Mouse (Mus musculus): Measurements from ENCODE around the gene Smpdl3a.

DNA sequence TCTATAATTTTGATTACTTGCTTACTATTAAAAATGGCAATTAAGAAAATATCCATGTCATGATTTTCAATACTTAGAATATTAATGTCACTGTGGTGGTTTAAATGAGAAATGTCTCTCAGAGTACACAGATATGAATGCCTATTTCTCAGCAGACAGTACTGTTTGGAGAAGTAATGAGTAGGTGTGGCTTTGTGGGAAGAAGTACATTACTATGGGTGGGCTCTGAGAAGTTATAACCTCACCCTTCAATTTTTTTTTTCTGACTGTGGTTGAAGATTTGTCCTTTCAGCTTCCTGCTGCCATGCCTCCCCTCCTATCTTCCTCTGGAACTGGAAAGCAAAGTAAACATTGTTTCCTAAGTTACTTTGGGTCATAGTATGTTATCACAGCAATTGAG, 41.8 kb downstream of the Smpdl3a start:
- TF ChIP-seq EP300 (IDR thresholded peaks at IDR 0.05; ENCODE audit: insufficient read depth, low read depth, low read length) = no peak
- TF ChIP-seq CTCF (IDR thresholded peaks at IDR 0.05) = no peak
